Mouse (Mus musculus) lung, adult 2 months (tissue): ENCODE data around the gene Man2b1. TPM values are rescaled to one million over a fixed set of nuclear protein-coding genes. Genes with fewer than 3 reads are reported as not detected.

Experiments
- DNase-seq: peaks from one replicate; pipeline ENCODE4 v3.0.0; 2022
- H3K4me1 ChIP-seq: fragments of 200-500 bp; 2 replicates; pipeline ENCODE4 v1.6.1; 2011; ENCODE audit warnings: low read length; ENCODE audit not compliant: control insufficient read depth, insufficient read depth
- H3K4me3 ChIP-seq: fragments of 200-500 bp; replicated peaks from 2 replicates; pipeline ENCODE3; 2011; ENCODE audit warnings: low read depth, mild to moderate bottlenecking, control low read depth, low read length; ENCODE audit errors: extremely low read depth
- CTCF ChIP-seq: fragments of 200-500 bp; IDR thresholded peaks from 2 replicates; pipeline ENCODE4 v1.5.1; 2011; ENCODE audit warnings: mild to moderate bottlenecking, low read length, control low read depth; ENCODE audit not compliant: insufficient read depth
- POLR2A ChIP-seq: fragments of 200-500 bp; IDR thresholded peaks from 2 replicates; pipeline ENCODE4 v1.6.1; 2011; ENCODE audit warnings: low read depth, mild to moderate bottlenecking, control low read depth, low read length, borderline replicate concordance; ENCODE audit errors: extremely low read depth
- WGBS: fragments of 180-500 bp; shearing (Covaris S2); methylation state at CpG from one replicate; pipeline ENCODE4 v1.1.7; 2018; 5-methylcytosine and 5-hydroxymethylcytosine counted together
- polyA plus RNA-seq: library from polyadenylated mRNA; depleted of rRNA; stranded (reverse); fragments of >200 nt; gene quantifications from 2 replicates; pipeline ENCODE4 v1.2.3, GENCODE M21; 2012

The Man2b1 gene
- polyA plus RNA-seq, 1 experiment: 87.1 TPM

GRCm38 (mm10) chr8:85086238-85086637, 3.2 kb downstream of the Man2b1 start:
- DNase-seq: no peak
- 90% methylated on average over 3 of the region's 3 CpGs for WGBS
- H3K4me3 ChIP-seq: no peak overlapping the region
- TF ChIP-seq CTCF (no peak), POLR2A (no peak)
- peaks cover 9% of the 10 kb centered on the region for H3K4me1 ChIP-seq

- DNase-seq: no peak
- no peak overlapping the region for H3K4me3 ChIP-seq
- 79% methylated on average over 2 of the region's 2 CpGs for WGBS
- peaks cover 2% of the 10 kb centered on the region for H3K4me1 ChIP-seq
- TF ChIP-seq POLR2A (no peak), CTCF (no peak)
Observed at GRCm38 (mm10) chr8:85088771-85089170, 5.7 kb downstream of the Man2b1 start.

DNA sequence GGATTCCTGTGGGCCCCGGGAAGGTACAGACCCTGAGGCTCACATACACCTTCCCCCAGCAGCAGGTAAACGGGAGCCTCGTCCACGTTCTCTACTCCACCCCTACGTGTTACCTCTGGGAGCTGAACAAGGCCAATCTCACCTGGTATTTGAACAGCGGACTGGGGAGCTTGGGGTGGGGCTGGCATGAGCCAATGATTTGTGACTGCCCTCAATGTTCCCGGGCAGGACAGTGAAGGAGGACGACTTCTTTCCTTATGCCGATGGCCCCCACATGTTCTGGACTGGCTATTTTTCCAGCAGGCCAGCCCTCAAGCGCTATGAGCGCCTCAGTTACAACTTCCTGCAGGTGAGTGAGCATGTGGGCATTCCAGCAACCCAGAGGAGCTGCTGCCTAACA, 7.8 kb downstream of the Man2b1 start:
- no peak for TF ChIP-seq POLR2A
- TF ChIP-seq CTCF: no peak
- H3K4me1 ChIP-seq: no peaks in the 10 kb centered on the region
- 85% methylated on average over 11 of the region's 11 CpGs for WGBS

GRCm38 (mm10) chr8:85091526-85092090, 8.5 kb downstream of the Man2b1 start:
- H3K4me1 ChIP-seq: no peaks in the 10 kb centered on the region
- H3K4me3 ChIP-seq: no peak overlapping the region
- 54% methylated on average over 21 of the region's 21 CpGs for WGBS
- no peak for TF ChIP-seq CTCF
- TF ChIP-seq POLR2A: no peak
- DNase-seq: no peak

More for the DNA sequence above, 7.8 kb downstream of the Man2b1 start:
- DNase-seq: no peak
- no peak overlapping the region for H3K4me3 ChIP-seq

GRCm38 (mm10) chr8:85095051-85095450, 12.0 kb downstream of the Man2b1 start:
- 90% methylated on average over 13 of the region's 13 CpGs for WGBS
- no peak for DNase-seq
- Histone ChIP-seq H3K4me3 (no peak overlapping the region), H3K4me1 (no peaks in the 10 kb centered on the region)
- TF ChIP-seq POLR2A (no peak), CTCF (no peak)

DNA sequence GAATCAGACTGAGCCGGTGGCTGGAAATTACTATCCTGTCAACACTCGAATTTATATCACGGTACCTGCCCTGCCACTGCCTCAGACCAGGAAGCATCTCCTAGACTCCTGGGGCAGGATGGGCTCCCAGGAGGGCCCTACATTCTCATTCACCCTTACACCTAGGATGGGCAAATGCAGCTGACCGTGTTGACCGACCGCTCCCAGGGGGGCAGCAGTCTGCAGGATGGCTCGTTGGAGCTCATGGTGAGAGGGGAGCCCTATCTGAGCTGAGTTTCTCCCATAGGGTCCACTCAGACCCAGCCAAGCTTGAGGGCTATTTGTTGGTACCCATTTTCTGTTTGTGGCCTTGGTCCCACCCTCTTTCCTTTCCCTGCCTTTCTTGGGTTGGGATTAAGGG, 12.5 kb downstream of the Man2b1 start:
- H3K4me3 ChIP-seq: no peak overlapping the region
- DNase-seq: no peak
- WGBS: 96% methylated on average over 7 of the region's 7 CpGs
- no peaks in the 10 kb centered on the region for H3K4me1 ChIP-seq
- no peak for TF ChIP-seq POLR2A
- no peak for TF ChIP-seq CTCF

GRCm38 (mm10) chr8:85096196-85096595, 13.1 kb downstream of the Man2b1 start:
- DNase-seq: no peak
- WGBS: 90% methylated on average over 16 of the region's 16 CpGs
- Histone ChIP-seq H3K4me3 (no peak overlapping the region), H3K4me1 (no peaks in the 10 kb centered on the region)
- no peak for TF ChIP-seq CTCF
- no peak for TF ChIP-seq POLR2A

DNA sequence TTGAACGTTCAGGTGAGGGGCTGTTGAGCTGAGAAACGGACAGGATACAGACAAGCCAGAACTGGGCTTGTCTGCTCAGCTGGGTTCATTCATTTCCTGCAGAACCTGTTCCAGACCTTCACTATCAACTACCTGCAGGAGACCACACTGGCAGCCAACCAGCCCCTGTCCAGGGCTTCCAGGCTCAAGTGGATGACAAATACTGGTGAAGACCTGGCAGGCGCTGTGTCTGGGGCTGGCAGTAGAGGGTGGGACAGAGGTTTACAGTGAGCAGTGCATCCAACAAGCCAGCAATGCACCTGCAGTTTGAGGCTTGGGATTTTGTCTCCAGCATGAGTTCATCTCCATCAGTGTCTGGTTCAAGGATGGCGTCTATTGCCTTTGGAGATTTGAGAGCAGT, 13.8 kb downstream of the Man2b1 start:
- TF ChIP-seq CTCF (no peak), POLR2A (no peak)
- H3K4me3 ChIP-seq: no peak overlapping the region
- no peak for DNase-seq
- H3K4me1 ChIP-seq: no peaks in the 10 kb centered on the region
- 77% methylated on average over 4 of the region's 4 CpGs for WGBS

DNA sequence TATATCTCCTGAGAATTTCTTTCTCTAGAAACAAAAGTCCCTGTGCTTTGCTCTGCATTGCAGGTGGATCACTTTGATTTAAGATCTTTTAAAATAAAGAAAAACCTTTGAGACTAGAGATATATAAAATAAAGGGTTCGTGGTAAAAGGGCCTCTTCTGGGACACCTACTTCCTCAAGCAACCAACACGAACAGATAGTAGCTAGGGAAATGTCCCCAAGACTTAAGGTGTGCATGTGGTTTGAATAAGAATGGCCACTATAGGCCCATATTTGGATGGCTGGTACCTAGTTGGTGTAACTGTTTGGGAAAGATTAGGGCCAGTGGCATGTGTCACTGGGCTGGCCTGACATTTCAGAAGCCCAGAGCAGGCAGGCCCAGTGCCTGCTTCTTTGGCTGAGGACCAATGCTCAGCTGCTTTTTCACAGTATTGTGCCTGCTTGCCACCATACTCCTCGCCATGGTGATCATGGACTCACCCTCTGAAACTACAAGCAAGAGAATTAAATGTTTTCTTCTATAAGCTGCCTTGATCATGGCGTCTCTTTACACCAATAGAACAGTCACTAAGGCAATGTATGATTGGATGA, 17.1 kb downstream of the Man2b1 start:
- DNase-seq: no peak
- Histone ChIP-seq H3K4me3 (no peak overlapping the region), H3K4me1 (no peaks in the 10 kb centered on the region)
- WGBS: 79% methylated on average over 4 of the region's 4 CpGs
- TF ChIP-seq CTCF: no peak
- TF ChIP-seq POLR2A: no peak

DNA sequence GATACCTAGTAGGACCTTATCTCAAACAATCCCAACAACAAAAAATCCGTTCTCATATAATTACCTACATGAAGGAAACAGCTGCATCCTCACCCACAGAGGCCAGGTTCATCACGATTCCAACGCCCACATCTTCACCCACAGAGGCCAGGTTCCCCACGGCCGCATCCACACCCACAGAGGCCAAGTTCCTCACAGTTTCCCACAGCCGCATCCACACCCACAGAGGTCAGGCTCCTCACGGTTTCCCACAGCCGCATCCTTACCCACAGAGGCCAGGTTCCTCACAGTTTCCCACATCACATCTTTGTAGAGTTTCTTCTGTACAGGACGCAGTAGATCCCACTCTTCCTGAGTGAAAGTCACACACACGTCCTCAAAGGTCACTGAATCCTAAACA, 30.2 kb downstream of the Man2b1 start:
- WGBS: 88% methylated on average over 10 of the region's 10 CpGs
- no peak for DNase-seq
- TF ChIP-seq POLR2A (no peak), CTCF (no peak)
- no peak overlapping the region for H3K4me3 ChIP-seq
- H3K4me1 ChIP-seq: no peaks in the 10 kb centered on the region

- no peak for DNase-seq
- Histone ChIP-seq H3K4me3 (no peak overlapping the region), H3K4me1 (no peaks in the 10 kb centered on the region)
- no peak for TF ChIP-seq POLR2A
- no peak for TF ChIP-seq CTCF
- WGBS: 74% methylated on average over 4 of the region's 4 CpGs
Observed at GRCm38 (mm10) chr8:85115501-85115900, 32.4 kb downstream of the Man2b1 start.
